Mouse (Mus musculus) embryonic facial prominence, embryonic 10.5 days (tissue): ENCODE measurements at regions not wholly inside any gene's neighbourhood (a gene's known extent, or its start where the extent isn't known, plus 50 kb on each side); places are given as distances from the start of the nearest gene placed in this dataset.

ENCODE experiments used
- DNase-seq: peaks from one replicate; pipeline ENCODE4 v3.0.0-alpha.2; 2017; ENCODE audit warnings: low spot score
- H3K27ac ChIP-seq: fragments of 300-500 bp; sonication (generic); replicated peaks from 2 replicates; pipeline ENCODE4 v1.5.1; 2016; ENCODE audit warnings: mild to moderate bottlenecking
- H3K27me3 ChIP-seq: fragments of 300-500 bp; sonication (generic); replicated peaks from 2 replicates; pipeline ENCODE4 v1.6.1; 2016; ENCODE audit warnings: low read depth, mild to moderate bottlenecking; ENCODE audit not compliant: poor library complexity, severe bottlenecking
- H3K36me3 ChIP-seq: fragments of 300-500 bp; sonication (generic); replicated peaks from 2 replicates; pipeline ENCODE4 v1.6.1; 2016; ENCODE audit warnings: mild to moderate bottlenecking, moderate library complexity
- H3K4me1 ChIP-seq: fragments of 300-500 bp; sonication (generic); 2 replicates; pipeline ENCODE4 v1.6.1; 2016
- H3K4me3 ChIP-seq: fragments of 300-500 bp; sonication (generic); 2 replicates; pipeline ENCODE4 v1.5.1; 2016; ENCODE audit warnings: mild to moderate bottlenecking, moderate library complexity
- H3K9me3 ChIP-seq: fragments of 300-500 bp; sonication (generic); 2 replicates; pipeline ENCODE4 v1.6.1; 2016; ENCODE audit warnings: mild to moderate bottlenecking
- WGBS: fragments of 180-500 bp; shearing (Covaris S2); methylation state at CpG from one replicate; pipeline ENCODE4 v1.1.7; 2016; 5-methylcytosine and 5-hydroxymethylcytosine counted together

DNA sequence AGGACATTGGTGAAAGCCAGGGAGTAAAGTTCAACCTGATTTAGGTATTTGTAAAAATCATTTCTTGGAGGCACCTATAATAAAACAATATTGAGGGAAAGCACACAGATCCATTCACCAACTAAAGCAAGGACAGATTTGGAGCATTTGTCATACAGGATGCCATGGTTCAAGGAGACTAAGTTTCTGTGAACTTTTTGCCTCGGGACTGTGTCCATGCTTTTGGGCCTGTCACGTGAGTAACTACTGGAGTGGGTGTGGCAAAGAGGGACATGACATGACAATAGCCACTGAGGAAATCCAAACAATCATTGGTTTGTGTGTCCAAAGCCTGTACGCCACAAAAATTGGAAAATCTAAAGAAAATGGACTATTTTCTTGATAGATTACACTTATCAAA, 241.4 kb downstream of the Ankrd50 start:
- Histone ChIP-seq H3K9me3 (no peaks in the 10 kb centered on the region), H3K27me3 (no peaks in the 10 kb centered on the region), H3K36me3 (no peaks in the 10 kb centered on the region), H3K4me3 (no peak overlapping the region), H3K4me1 (no peaks in the 10 kb centered on the region), H3K27ac (no peak overlapping the region)
- no peak for DNase-seq
- 90% methylated on average over 3 of the region's 3 CpGs for WGBS

GRCm38 (mm10) chr3:38237616-38238015, 247.0 kb downstream of the Ankrd50 start:
- no peaks in the 10 kb centered on the region for H3K36me3 ChIP-seq
- no peak overlapping the region for H3K4me3 ChIP-seq
- no peak overlapping the region for H3K27ac ChIP-seq
- DNase-seq = no peak
- no peaks in the 10 kb centered on the region for H3K9me3 ChIP-seq
- 76% methylated on average over 2 of the region's 2 CpGs for WGBS
- H3K4me1 ChIP-seq = peaks cover 14% of the 10 kb centered on the region
- H3K27me3 ChIP-seq = no peaks in the 10 kb centered on the region

- no peaks in the 10 kb centered on the region for H3K27me3 ChIP-seq
- 86% methylated on average over 9 of the region's 9 CpGs for WGBS
- no peak for DNase-seq
Measured at GRCm38 (mm10) chr3:38235736-38236083, 248.9 kb downstream of the Ankrd50 start.

GRCm38 (mm10) chr3:38235033-38235735, 249.5 kb downstream of the Ankrd50 start:
- Histone ChIP-seq H3K9me3 (no peaks in the 10 kb centered on the region), H3K27ac (no peak overlapping the region; the same call in 1 of the 2 replicates), H3K27me3 (no peaks in the 10 kb centered on the region), H3K4me3 (no peak overlapping the region), H3K36me3 (no peaks in the 10 kb centered on the region), H3K4me1 (peaks cover 27% of the 10 kb centered on the region)
- no peak for DNase-seq
- 77% methylated on average over 18 of the region's 18 CpGs for WGBS

More at GRCm38 (mm10) chr3:38235736-38236083, 248.9 kb downstream of the Ankrd50 start:
- Histone ChIP-seq H3K4me1 (peaks cover 25% of the 10 kb centered on the region), H3K27ac (no peak overlapping the region), H3K4me3 (no peak overlapping the region), H3K9me3 (no peaks in the 10 kb centered on the region), H3K36me3 (no peaks in the 10 kb centered on the region)

GRCm38 (mm10) chr3:38234534-38234933, 250.1 kb downstream of the Ankrd50 start:
- 77% methylated on average over 4 of the region's 4 CpGs for WGBS
- Histone ChIP-seq H3K36me3 (no peaks in the 10 kb centered on the region), H3K27ac (no peak overlapping the region), H3K4me1 (peaks cover 32% of the 10 kb centered on the region), H3K9me3 (no peaks in the 10 kb centered on the region), H3K4me3 (no peak overlapping the region), H3K27me3 (no peaks in the 10 kb centered on the region)
- DNase-seq = no peak

DNA sequence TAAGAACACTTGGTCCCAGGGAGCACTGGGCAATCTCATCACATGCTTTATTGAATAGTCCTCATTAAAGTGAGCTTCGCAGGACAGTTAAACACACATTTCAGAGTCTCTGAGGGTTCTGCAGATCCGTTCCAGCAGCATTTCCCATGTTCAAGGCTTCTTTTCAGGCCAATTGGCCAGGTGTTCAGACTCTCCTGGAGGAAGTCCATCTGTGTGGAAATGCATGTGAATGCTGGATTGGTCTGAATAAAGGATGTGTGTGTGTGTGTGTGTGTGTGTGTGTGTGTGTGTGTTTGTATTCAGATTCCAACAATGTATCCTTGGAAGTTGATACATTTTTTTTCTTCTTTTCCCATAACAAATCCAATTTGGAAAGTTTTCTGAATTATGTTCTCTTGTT, 250.6 kb downstream of the Ankrd50 start:
- H3K27ac ChIP-seq = no peak overlapping the region
- DNase-seq = no peak
- 75% methylated on average over 2 of the region's 2 CpGs for WGBS

GRCm38 (mm10) chr3:38233091-38233490, 251.6 kb downstream of the Ankrd50 start:
- no peak overlapping the region for H3K4me3 ChIP-seq
- 90% methylated on average over 3 of the region's 3 CpGs for WGBS
- peaks cover 34% of the 10 kb centered on the region for H3K4me1 ChIP-seq
- H3K36me3 ChIP-seq = no peaks in the 10 kb centered on the region
- no peaks in the 10 kb centered on the region for H3K27me3 ChIP-seq
- no peaks in the 10 kb centered on the region for H3K9me3 ChIP-seq
- DNase-seq = no peak
- 0 out of 2 replicates have a peak overlapping the region, but pooled peaks have one; percentile 70 for H3K27ac ChIP-seq

More for the DNA sequence above, 250.6 kb downstream of the Ankrd50 start:
- H3K4me3 ChIP-seq = no peak overlapping the region
- no peaks in the 10 kb centered on the region for H3K27me3 ChIP-seq
- peaks cover 34% of the 10 kb centered on the region for H3K4me1 ChIP-seq
- no peaks in the 10 kb centered on the region for H3K9me3 ChIP-seq
- H3K36me3 ChIP-seq = no peaks in the 10 kb centered on the region

DNA sequence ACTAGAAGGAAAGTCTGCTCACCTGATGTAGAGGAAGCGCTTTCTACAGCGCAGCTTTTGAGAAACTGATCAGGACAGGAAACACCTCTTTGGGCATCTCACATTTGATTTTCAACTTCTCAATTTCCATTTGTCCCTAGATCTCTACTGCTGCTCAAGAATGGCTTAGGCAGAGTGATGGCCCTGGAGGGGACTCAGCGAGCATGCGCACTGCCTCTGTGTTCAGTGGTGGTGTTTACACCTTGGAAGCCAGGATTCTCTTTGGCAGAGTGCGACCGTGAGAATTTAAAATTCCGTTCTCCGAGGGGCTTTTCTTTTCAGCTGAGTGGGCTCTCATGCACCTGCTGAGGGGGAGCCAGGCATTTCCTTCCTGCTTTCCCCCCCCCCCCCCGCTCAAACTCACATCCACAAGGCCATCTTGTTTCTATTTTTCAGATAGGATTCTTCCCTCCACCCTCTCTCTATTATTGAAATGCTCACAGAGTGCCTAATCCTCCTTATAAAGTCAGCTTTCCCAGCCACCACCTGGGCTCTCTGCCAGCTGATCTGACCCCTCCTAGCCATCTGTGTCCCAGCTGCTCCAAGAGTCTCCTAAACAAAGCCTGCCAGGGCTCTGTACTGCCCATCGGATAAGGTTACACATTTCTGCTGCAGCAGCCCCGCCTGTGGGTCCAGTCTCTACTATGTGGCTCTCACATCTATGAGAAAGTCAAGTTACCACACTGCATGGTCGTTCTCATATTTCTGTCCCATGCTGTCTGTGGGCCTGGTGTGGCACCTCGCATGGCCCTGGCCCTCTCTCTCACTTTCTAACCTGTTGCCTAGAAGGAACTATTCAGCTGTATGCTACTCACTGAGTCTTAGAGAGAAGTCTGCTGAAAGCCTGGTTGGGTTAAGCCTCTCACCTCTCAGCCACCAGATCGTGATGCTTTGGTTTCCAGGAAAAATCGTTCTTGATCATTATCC, 252.2 kb downstream of the Ankrd50 start:
- Histone ChIP-seq H3K27me3 (no peaks in the 10 kb centered on the region), H3K4me1 (peaks cover 34% of the 10 kb centered on the region), H3K4me3 (no peak overlapping the region), H3K36me3 (no peaks in the 10 kb centered on the region), H3K27ac (peak overlapping the region; percentile 70), H3K9me3 (no peaks in the 10 kb centered on the region)
- WGBS = 49% methylated on average over 15 of the region's 15 CpGs
- peak; percentile 80 for DNase-seq

- Histone ChIP-seq H3K4me3 (no peak overlapping the region), H3K9me3 (no peaks in the 10 kb centered on the region), H3K27ac (no peak overlapping the region), H3K27me3 (no peaks in the 10 kb centered on the region), H3K36me3 (no peaks in the 10 kb centered on the region), H3K4me1 (peaks cover 34% of the 10 kb centered on the region)
- no peak for DNase-seq
- 84% methylated on average over 3 of the region's 3 CpGs for WGBS
Measured at GRCm38 (mm10) chr3:38231506-38231905, 253.1 kb downstream of the Ankrd50 start.

GRCm38 (mm10) chr3:38230796-38231195, 253.8 kb downstream of the Ankrd50 start:
- Histone ChIP-seq H3K9me3 (no peaks in the 10 kb centered on the region), H3K36me3 (no peaks in the 10 kb centered on the region), H3K4me1 (peaks cover 34% of the 10 kb centered on the region), H3K27ac (no peak overlapping the region), H3K27me3 (no peaks in the 10 kb centered on the region), H3K4me3 (no peak overlapping the region)
- no peak for DNase-seq
- WGBS = 73% methylated on average over 6 of the region's 6 CpGs

- Histone ChIP-seq H3K4me1 (peaks cover 27% of the 10 kb centered on the region), H3K27ac (no peak overlapping the region), H3K9me3 (no peaks in the 10 kb centered on the region), H3K36me3 (no peaks in the 10 kb centered on the region), H3K4me3 (no peak overlapping the region), H3K27me3 (no peaks in the 10 kb centered on the region)
- 76% methylated on average over 5 of the region's 5 CpGs for WGBS
- no peak for DNase-seq
Measured at GRCm38 (mm10) chr3:38229686-38230085, 255.0 kb downstream of the Ankrd50 start.

- DNase-seq = no peak
- Histone ChIP-seq H3K27ac (no peak overlapping the region), H3K27me3 (no peaks in the 10 kb centered on the region), H3K4me3 (no peak overlapping the region), H3K4me1 (peaks cover 27% of the 10 kb centered on the region), H3K36me3 (no peaks in the 10 kb centered on the region), H3K9me3 (no peaks in the 10 kb centered on the region)
- 83% methylated on average over 10 of the region's 10 CpGs for WGBS
Measured at GRCm38 (mm10) chr3:38229051-38229450, 255.6 kb downstream of the Ankrd50 start.

GRCm38 (mm10) chr3:38227596-38227995, 257.0 kb downstream of the Ankrd50 start:
- Histone ChIP-seq H3K4me1 (peaks cover 20% of the 10 kb centered on the region), H3K27me3 (no peaks in the 10 kb centered on the region)
- WGBS = 28% methylated on average over 6 of the region's 6 CpGs

More at GRCm38 (mm10) chr3:38227596-38227995, 257.0 kb downstream of the Ankrd50 start:
- peak; percentile 75 for DNase-seq
- Histone ChIP-seq H3K9me3 (no peaks in the 10 kb centered on the region), H3K27ac (no peak overlapping the region), H3K4me3 (no peak overlapping the region), H3K36me3 (no peaks in the 10 kb centered on the region)
